Comparison of ENCODE assay signal across 8 mouse cellular contexts in the genomic region with DNA sequence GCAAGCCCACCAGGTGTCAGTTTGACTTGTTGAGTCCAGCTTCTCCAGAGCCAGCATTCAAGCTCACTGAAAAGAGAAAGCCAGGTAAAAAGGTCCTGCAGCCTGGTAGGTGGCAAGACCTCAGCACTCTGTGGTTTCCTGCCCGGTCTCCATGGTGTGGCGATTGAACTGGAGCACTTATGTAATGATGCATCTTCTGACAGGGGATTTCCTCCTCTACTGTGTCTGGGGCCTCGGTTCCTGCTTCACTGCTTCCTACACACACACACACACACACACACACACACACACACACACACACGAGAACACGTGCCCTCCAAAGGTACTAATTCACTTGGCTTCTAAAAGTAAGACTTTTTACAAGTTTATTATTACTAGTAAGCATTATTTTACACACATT. TPM values are rescaled to one million over a fixed set of nuclear protein-coding genes. Genes with fewer than 3 reads are reported as not detected.
A peak's percentile ranks its signal among the peaks of the same experiment; 100 is the strongest.
DNase-seq lines count a peak whose midpoint lies in the region; TF ChIP-seq lines count a peak whose summit lies in the region.

No protein-coding gene starts in this region.

- H3K27me3 ChIP-seq in myocyte (ENCODE audit: control insufficient read depth, insufficient read depth, insufficient read length), result no peaks in the 10 kb centered on the region
- no peaks in the 10 kb centered on the region for H3K27me3 ChIP-seq in forebrain, embryonic 10.5 days (ENCODE audit: poor library complexity, severe bottlenecking)

- H3K9me3 ChIP-seq in forebrain, embryonic 10.5 days, result no peaks in the 10 kb centered on the region

- WGBS in forebrain, embryonic 10.5 days, result 82% methylated on average over 5 of the region's 5 CpGs

- H3K27ac ChIP-seq in layer of hippocampus, adult 2 months, result peak overlapping the region; percentile 99
- no peak overlapping the region for H3K27ac ChIP-seq in forebrain, embryonic 10.5 days

- no peak for DNase-seq in layer of hippocampus, adult 2 months (ENCODE audit: low spot score in 2 of 2)
- no peak for DNase-seq in layer of hippocampus, postnatal 36 days
- peak; percentile 77 for DNase-seq in cerebellum, adult 9-10 months
- DNase-seq in kidney, adult 9 months, result peak; percentile 82
- no peak for DNase-seq in ovary, adult 18-20 months (ENCODE audit: low spot score)
- no peak for DNase-seq in forebrain, embryonic 10.5 days (ENCODE audit: extremely low spot score, low spot score)
- no peak for DNase-seq in adipocyte (ENCODE audit: low spot score)

- peaks cover 71% of the 10 kb centered on the region for H3K79me2 ChIP-seq in myocyte (ENCODE audit: control insufficient read depth, insufficient read depth)

- peak overlapping the region; percentile 93 for H3K4me2 ChIP-seq in myocyte (ENCODE audit: low read depth)

- peaks cover 24% of the 10 kb centered on the region for H3K4me1 ChIP-seq in forebrain, embryonic 10.5 days

- no peaks in the 10 kb centered on the region for H3K36me3 ChIP-seq in myocyte (ENCODE audit: control insufficient read depth, insufficient read depth)
- peaks cover 15% of the 10 kb centered on the region for H3K36me3 ChIP-seq in forebrain, embryonic 10.5 days (replicated peaks)

- no peak overlapping the region for H3ac ChIP-seq in myocyte (ENCODE audit: control insufficient read depth, insufficient read length)

- TF ChIP-seq CTCF in layer of hippocampus, adult 2 months (conservative IDR thresholded peaks at IDR 0.05), result no peak

- peak overlapping the region; percentile 88 for H3K4me3 ChIP-seq in layer of hippocampus, adult 2 months
- peak overlapping the region; percentile 89 for H3K4me3 ChIP-seq in myocyte
- no peak overlapping the region for H3K4me3 ChIP-seq in forebrain, embryonic 10.5 days

- TF ChIP-seq POLR2A in myocyte (IDR thresholded peaks at IDR 0.05; ENCODE audit: insufficient read length, low read depth), result no peak

TF ChIP-seq in myocyte, 11 proteins besides CTCF, POLR2A, EP300 and RAD21:
- no peak for TF ChIP-seq MAX (IDR thresholded peaks at IDR 0.05; ENCODE audit: low read depth)
- no peak for TF ChIP-seq TCF12 (IDR thresholded peaks at IDR 0.05; ENCODE audit: insufficient read depth, poor library complexity, severe bottlenecking)
- TF ChIP-seq TCF3 (IDR thresholded peaks at IDR 0.05; ENCODE audit: insufficient read length, low read depth), result no peak
- no peak for TF ChIP-seq MYOG (IDR thresholded peaks at IDR 0.05; ENCODE audit: control insufficient read depth in 1 of 3, insufficient read depth in 1 of 3, insufficient read length in 2 of 3, low read depth in 2 of 3)
- TF ChIP-seq USF1 (IDR thresholded peaks at IDR 0.05; ENCODE audit: low read depth), result no peak
- no peak for TF ChIP-seq CEBPB (IDR thresholded peaks at IDR 0.05; ENCODE audit: insufficient read depth, poor library complexity, severe bottlenecking)
- no peak for TF ChIP-seq POLR2AphosphoS2 (IDR thresholded peaks at IDR 0.05; ENCODE audit: insufficient read length, low read depth)
- TF ChIP-seq SRF (IDR thresholded peaks at IDR 0.05; ENCODE audit: control insufficient read depth, insufficient read length, low read depth), result no peak
- TF ChIP-seq E2F4 (IDR thresholded peaks at IDR 0.05; ENCODE audit: insufficient read depth), result no peak
- no peak for TF ChIP-seq MYOD1 (IDR thresholded peaks at IDR 0.05; ENCODE audit: control insufficient read depth in 1 of 3, insufficient read length in 2 of 3, low read depth in 2 of 3)
- no peak for TF ChIP-seq REST (IDR thresholded peaks at IDR 0.05; ENCODE audit: insufficient read depth, insufficient read length)

RNA-seq across cellular contexts. Expression of gene Susd6, which starts 2.6 kb away (rescaled TPM):
- total RNA-seq in layer of hippocampus, adult 2 months (2021), result 10 to 100 TPM; 71.6 to 72.1 TPM
- 10 to 100 TPM; 66.7 to 70.2 TPM for total RNA-seq in layer of hippocampus, postnatal 36 days (2021)
- polyA plus RNA-seq in myocyte (2012; fragmentation: generic; extraction: Trizol), result 64.0 TPM
- polyA plus RNA-seq in forebrain, embryonic 10.5 days (2016; fragmentation: Nextera tagmentation; extraction: Ambion mirVana), result 11.9 and 13.0 TPM in 2 replicates

RNA-seq across cellular contexts. Expression of gene Ccdc177, which starts 32.4 kb away (rescaled TPM):
- 10 to 100 TPM; 18.4 to 18.6 TPM for total RNA-seq in layer of hippocampus, adult 2 months (2021)
- total RNA-seq in layer of hippocampus, postnatal 36 days (2021), result 10 to 100 TPM; 16.5 to 18.6 TPM
- not detected for polyA plus RNA-seq in myocyte (2012; fragmentation: generic; extraction: Trizol)
- polyA plus RNA-seq in forebrain, embryonic 10.5 days (2016; fragmentation: Nextera tagmentation; extraction: Ambion mirVana), result 1.6 and 1.7 TPM in 2 replicates

Comparison
In these comparisons a context has a peak if more than half of its experiments do, and no peak if none do; other contexts are left out.
1. DNase-seq: peak in cerebellum, adult 9-10 months (single experiment) and kidney, adult 9 months (single experiment); none in layer of hippocampus, adult 2 months (0 of 2), layer of hippocampus, postnatal 36 days (0 of 2), ovary, adult 18-20 months (single experiment), forebrain, embryonic 10.5 days (single experiment) and adipocyte (single experiment).